Mouse (Mus musculus): ENCODE results near the gene Ldlrad1.

GRCm38 (mm10) chr4:107198072-107198471, 10.9 kb upstream of the Ldlrad1 start:
- TF ChIP-seq POLR2A (IDR thresholded peaks at IDR 0.05; ENCODE audit: borderline replicate concordance, extremely low read depth, low read depth, low read length) (no peak), CTCF (IDR thresholded peaks at IDR 0.05; ENCODE audit: insufficient read depth, low read length) (no peak)

Measured in lung, adult 2 months (tissue).